Comparison of ENCODE assay signal across 11 mouse cellular contexts in the genomic region with DNA sequence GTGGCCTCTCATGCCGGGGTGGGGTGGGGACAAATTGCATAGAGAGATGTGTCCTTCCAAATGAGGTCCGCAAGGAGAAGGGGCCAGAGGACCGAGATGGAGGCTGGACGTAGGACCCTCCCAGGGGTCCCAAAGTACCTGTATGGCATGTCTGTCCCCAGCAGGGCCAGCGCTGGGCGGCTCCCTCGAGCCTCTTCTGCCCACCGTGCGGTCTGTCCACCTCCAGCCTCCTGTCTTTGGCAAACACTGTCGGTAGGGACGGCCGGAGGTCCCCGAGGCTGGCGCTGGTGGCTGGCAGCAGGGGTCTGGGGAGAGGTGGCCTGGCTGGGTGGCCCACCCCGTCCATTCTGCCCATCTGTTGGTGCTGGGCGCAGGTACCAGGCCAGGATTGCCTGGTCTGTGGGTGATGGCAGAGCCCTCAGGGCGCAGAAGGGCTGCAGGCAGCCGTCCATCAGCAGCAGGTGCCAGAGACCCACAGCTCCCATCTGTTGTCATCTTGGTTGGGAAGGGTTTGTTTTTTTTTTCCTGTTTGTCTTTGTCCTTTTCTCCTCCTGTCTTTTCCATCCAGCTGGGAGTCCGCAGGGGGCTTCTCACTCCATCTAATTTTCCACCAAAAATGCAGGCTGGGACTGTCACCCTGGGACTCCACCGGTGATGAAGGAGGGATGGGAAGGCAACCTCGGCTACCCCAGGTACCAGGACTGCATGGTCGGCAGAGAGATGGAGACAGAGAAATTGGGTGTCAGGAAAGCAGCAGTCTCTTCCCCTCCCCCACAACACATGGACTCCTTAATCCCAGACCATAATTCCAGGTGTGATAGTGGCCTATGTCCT. TPM values are rescaled to one million over a fixed set of nuclear protein-coding genes. Genes with fewer than 3 reads are reported as not detected.
A peak's percentile ranks its signal among the peaks of the same experiment; 100 is the strongest.
DNase-seq lines count a peak whose midpoint lies in the region; ATAC-seq lines count a peak whose summit lies in the region.
"Had no signal": no experiment of that assay in that cellular context is flagged by ENCODE, and none has a peak within 500 bp of the region (broad histone marks: within the 10 kb centered on the region; RNA-seq: fewer than 3 reads in every experiment).

No protein-coding gene starts in this region.

- no peak overlapping the region; the same call in 1 of the 2 replicates for H3K9ac ChIP-seq in kidney, embryonic 16.5 days (replicated peaks; ENCODE audit: low read length)
- peak overlapping the region; percentile 38 for H3K9ac ChIP-seq in hindbrain, embryonic 12.5 days
- no peak overlapping the region for H3K9ac ChIP-seq in midbrain, embryonic 15.5 days

- no peaks in the 10 kb centered on the region for H3K27me3 ChIP-seq in kidney, embryonic 16.5 days (ENCODE audit: insufficient read depth, low read length)
- H3K27me3 ChIP-seq in hindbrain, embryonic 12.5 days: peaks cover 15% of the 10 kb centered on the region
- 0 out of 2 replicates have a peak, but pooled peaks cover 3% of the 10 kb centered on the region for H3K27me3 ChIP-seq in midbrain, embryonic 15.5 days (replicated peaks)

- H3K4me1 ChIP-seq in kidney, embryonic 16.5 days (ENCODE audit: insufficient read depth, low read length): peaks cover 45% of the 10 kb centered on the region
- peaks cover 69% of the 10 kb centered on the region for H3K4me1 ChIP-seq in hindbrain, embryonic 12.5 days
- peaks cover 44% of the 10 kb centered on the region for H3K4me1 ChIP-seq in midbrain, embryonic 15.5 days

- H3K9me3 ChIP-seq in kidney, embryonic 16.5 days (ENCODE audit: low read length): no peaks in the 10 kb centered on the region
- H3K9me3 ChIP-seq in hindbrain, embryonic 12.5 days (replicated peaks): no peaks in the 10 kb centered on the region
- H3K9me3 ChIP-seq in midbrain, embryonic 15.5 days: no peaks in the 10 kb centered on the region
- H3K9me3 ChIP-seq: G1E had no signal

- H3K27ac ChIP-seq in kidney, embryonic 16.5 days (ENCODE audit: low read length): peak overlapping the region; percentile 95
- H3K27ac ChIP-seq in hindbrain, embryonic 12.5 days: peak overlapping the region; percentile 94
- H3K27ac ChIP-seq in midbrain, embryonic 15.5 days: peak overlapping the region; percentile 74

- no peak for ATAC-seq in kidney, embryonic 16.5 days (ENCODE audit: low FRiP score, low TSS enrichment)
- ATAC-seq in hindbrain, embryonic 12.5 days (ENCODE audit: low FRiP score): no peak
- no peak for ATAC-seq in midbrain, embryonic 15.5 days (replicated peaks)

- DNase-seq in kidney, postnatal 25 days: no peak
- DNase-seq in cerebellum, adult 8-10 months: peak; percentile 91
- no peak for DNase-seq in c-Kit-positive CD71-positive TER-119-positive erythroid progenitor cells, embryonic 14.5 days (ENCODE audit: low spot score)
- DNase-seq in adrenal gland, postnatal 4 days (ENCODE audit: low spot score in 2 of 2): no peak
- DNase-seq in kidney, adult 11 months: no peak
- DNase-seq: kidney, adult 18-20 months had no signal

- peaks cover 39% of the 10 kb centered on the region; the same call in 1 of the 2 replicates for H3K36me3 ChIP-seq in kidney, embryonic 16.5 days (ENCODE audit: insufficient read depth, low read length)
- H3K36me3 ChIP-seq in hindbrain, embryonic 12.5 days: peaks cover 30% of the 10 kb centered on the region
- peaks cover 5% of the 10 kb centered on the region; the same call in 1 of the 2 replicates for H3K36me3 ChIP-seq in midbrain, embryonic 15.5 days (replicated peaks)

- 67% methylated on average over 22 of the region's 22 CpGs for WGBS in kidney, embryonic 16.5 days
- WGBS in hindbrain, embryonic 12.5 days: 44% methylated on average over 22 of the region's 22 CpGs
- 51% methylated on average over 22 of the region's 22 CpGs for WGBS in midbrain, embryonic 15.5 days

- no peak overlapping the region for H3K4me3 ChIP-seq in kidney, embryonic 16.5 days (ENCODE audit: low read length)
- H3K4me3 ChIP-seq in hindbrain, embryonic 12.5 days: no peak overlapping the region
- H3K4me3 ChIP-seq in midbrain, embryonic 15.5 days: no peak overlapping the region

- H3K4me2 ChIP-seq in kidney, embryonic 16.5 days (replicated peaks; ENCODE audit: low read depth, low read length): no peak overlapping the region
- H3K4me2 ChIP-seq in hindbrain, embryonic 12.5 days (replicated peaks): peak overlapping the region; percentile 26
- H3K4me2 ChIP-seq in midbrain, embryonic 15.5 days: peak overlapping the region; percentile 24

RNA-seq across cellular contexts. Expression of a gene that starts 7.7 kb away (rescaled TPM):
- polyA plus RNA-seq in kidney, embryonic 16.5 days (2015; fragmentation: Nextera tagmentation; extraction: Ambion mirVana): 42.7 and 44.1 TPM in 2 replicates
- 1.9 and 2.7 TPM in 2 replicates for polyA plus RNA-seq in hindbrain, embryonic 12.5 days (2016; fragmentation: Nextera tagmentation; extraction: Ambion mirVana)
- polyA plus RNA-seq in midbrain, embryonic 15.5 days (2015; fragmentation: Nextera tagmentation; extraction: Ambion mirVana): 1.4 and 1.6 TPM in 2 replicates
- 10 to 100 TPM in 1 of 2 experiments, 1 to 10 TPM in 1; 1.2 to 13.2 TPM for total RNA-seq in adrenal gland, postnatal 4 days (2021)

RNA-seq across cellular contexts. Expression of a gene that starts 11.8 kb away (rescaled TPM):
- polyA plus RNA-seq in kidney, embryonic 16.5 days (2015; fragmentation: Nextera tagmentation; extraction: Ambion mirVana): 1.4 and 1.6 TPM in 2 replicates
- polyA plus RNA-seq in hindbrain, embryonic 12.5 days (2016; fragmentation: Nextera tagmentation; extraction: Ambion mirVana): 1.1 and 2.4 TPM in 2 replicates
- 2.7 and 3.3 TPM in 2 replicates for polyA plus RNA-seq in midbrain, embryonic 15.5 days (2015; fragmentation: Nextera tagmentation; extraction: Ambion mirVana)
- 1 to 10 TPM; 2.6 to 4.1 TPM for total RNA-seq in adrenal gland, postnatal 4 days (2021)
- total RNA-seq: common myeloid progenitor, adult 5-6 weeks had no signal

RNA-seq across cellular contexts. Expression of a gene that starts 16.3 kb away (rescaled TPM):
- 5.0 and 5.2 TPM in 2 replicates for polyA plus RNA-seq in kidney, embryonic 16.5 days (2015; fragmentation: Nextera tagmentation; extraction: Ambion mirVana)
- 5.7 and 5.9 TPM in 2 replicates for polyA plus RNA-seq in hindbrain, embryonic 12.5 days (2016; fragmentation: Nextera tagmentation; extraction: Ambion mirVana)
- 8.4 and 9.3 TPM in 2 replicates for polyA plus RNA-seq in midbrain, embryonic 15.5 days (2015; fragmentation: Nextera tagmentation; extraction: Ambion mirVana)
- 1 to 10 TPM; 1.7 to 1.8 TPM for total RNA-seq in adrenal gland, postnatal 4 days (2021)

RNA-seq across cellular contexts. Expression of a gene that starts 16.4 kb away (rescaled TPM):
- 87.6 and 104 TPM in 2 replicates for polyA plus RNA-seq in kidney, embryonic 16.5 days (2015; fragmentation: Nextera tagmentation; extraction: Ambion mirVana)
- 62.7 and 67.5 TPM in 2 replicates for polyA plus RNA-seq in hindbrain, embryonic 12.5 days (2016; fragmentation: Nextera tagmentation; extraction: Ambion mirVana)
- polyA plus RNA-seq in midbrain, embryonic 15.5 days (2015; fragmentation: Nextera tagmentation; extraction: Ambion mirVana): 90.4 and 92.6 TPM in 2 replicates
- total RNA-seq in adrenal gland, postnatal 4 days (2021): 10 to 100 TPM; 49.4 to 49.7 TPM

RNA-seq across cellular contexts. Expression of a gene that starts 22.3 kb away (rescaled TPM):
- 111 and 115 TPM in 2 replicates for polyA plus RNA-seq in kidney, embryonic 16.5 days (2015; fragmentation: Nextera tagmentation; extraction: Ambion mirVana)
- 132 and 134 TPM in 2 replicates for polyA plus RNA-seq in hindbrain, embryonic 12.5 days (2016; fragmentation: Nextera tagmentation; extraction: Ambion mirVana)
- polyA plus RNA-seq in midbrain, embryonic 15.5 days (2015; fragmentation: Nextera tagmentation; extraction: Ambion mirVana): 153 and 159 TPM in 2 replicates
- total RNA-seq in adrenal gland, postnatal 4 days (2021): 10 to 100 TPM; 69.1 to 70.7 TPM

Comparison
In these comparisons a context has a peak if more than half of its experiments do, and no peak if none do; other contexts are left out.
1. RNA of a gene that starts 7.7 kb away (polyA plus RNA-seq): 42.7 to 44.1 TPM in kidney, embryonic 16.5 days; 1.9 to 2.7 TPM in hindbrain, embryonic 12.5 days and 1.4 to 1.6 TPM in midbrain, embryonic 15.5 days; every median in the first group is over 10 times any median in the second.
2. Peak in every context shown above with its lines, with median percentiles within 50 percentile points of each other: H3K27ac ChIP-seq.